Mouse (Mus musculus) spleen, adult 18-20 months (tissue): Measurements from ENCODE around the gene Usp33.

Experiments used
- DNase-seq, 2 experiments: peaks; one replicate each; pipeline ENCODE4 v3.0.0; 2022; ENCODE audit warnings: mixed read lengths in 2 of 2

Usp33 gene

GRCm38 (mm10) chr3:152342961-152343517 is 3.2 kb upstream of the Usp33 start:
- no peak for DNase-seq

GRCm38 (mm10) chr3:152346633-152347141 is 409 bp downstream of the Usp33 start:
- no peak for DNase-seq

DNA sequence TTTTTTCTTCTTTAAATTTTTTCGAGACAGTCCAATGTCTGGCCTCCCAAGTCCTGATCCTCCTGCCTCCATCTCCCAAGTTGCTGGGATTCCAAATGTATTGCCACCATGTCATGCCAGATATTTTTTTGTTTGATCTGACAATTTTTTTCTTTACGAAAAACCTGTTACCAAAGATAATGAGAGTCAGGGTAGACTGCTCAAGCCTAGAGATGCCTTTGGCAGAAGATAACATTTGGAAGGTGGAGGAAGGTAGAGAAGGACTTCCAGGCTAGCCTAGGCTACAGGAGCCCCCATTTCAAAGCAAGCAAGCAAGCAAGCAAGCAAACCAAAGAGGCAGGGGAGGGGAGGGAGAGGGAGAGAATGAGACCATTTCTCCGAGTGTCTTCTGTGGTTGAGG is 949 bp downstream of the Usp33 start:
- no peak for DNase-seq

DNA sequence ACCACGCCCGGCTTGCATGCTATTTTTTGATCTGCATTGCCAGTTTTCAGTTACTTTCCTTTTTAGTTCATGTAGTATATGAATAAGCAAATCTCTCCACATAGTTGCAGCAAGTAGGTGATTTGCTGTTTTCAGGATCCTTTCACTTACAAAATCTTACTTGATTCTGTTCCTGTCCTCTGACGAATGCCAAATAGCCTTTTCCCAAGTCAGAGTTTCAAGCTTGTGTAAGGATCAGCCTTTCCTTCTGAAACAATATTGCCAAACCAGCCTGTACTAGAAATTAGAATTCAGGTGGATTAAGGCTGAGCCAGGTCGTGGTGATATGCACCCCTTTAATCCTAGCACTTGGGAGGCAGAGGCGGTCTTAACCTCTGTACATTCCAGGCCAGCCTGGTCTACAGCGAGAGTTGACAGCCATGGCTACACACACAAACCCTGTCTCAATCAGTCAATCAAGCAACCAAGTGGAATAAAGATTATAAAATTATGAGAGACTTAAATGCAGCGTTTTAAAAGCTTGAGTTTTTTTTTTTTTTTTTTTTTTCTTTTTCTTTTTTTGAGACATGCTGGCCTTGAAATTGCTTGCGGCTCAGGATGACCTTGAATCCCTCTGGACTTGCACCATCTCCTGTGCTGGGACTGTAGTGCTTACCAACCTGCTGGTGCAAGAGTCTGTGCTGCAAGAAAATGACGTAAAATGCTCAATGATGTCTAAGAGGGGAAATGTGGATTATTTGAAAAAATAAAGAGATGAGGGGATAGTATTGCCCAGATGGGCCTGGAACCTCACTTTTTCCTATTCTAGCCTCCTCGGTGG is 1.9 kb downstream of the Usp33 start:
- no peak for DNase-seq

GRCm38 (mm10) chr3:152350431-152350830 is 4.2 kb downstream of the Usp33 start:
- DNase-seq = no peak

GRCm38 (mm10) chr3:152350966-152351365 is 4.7 kb downstream of the Usp33 start:
- no peak for DNase-seq

GRCm38 (mm10) chr3:152352289-152352688 is 6.0 kb downstream of the Usp33 start:
- no peak for DNase-seq

- no peak for DNase-seq
These were observed 7.3 kb downstream of the Usp33 start for GRCm38 (mm10) chr3:152353434-152354177.

DNA sequence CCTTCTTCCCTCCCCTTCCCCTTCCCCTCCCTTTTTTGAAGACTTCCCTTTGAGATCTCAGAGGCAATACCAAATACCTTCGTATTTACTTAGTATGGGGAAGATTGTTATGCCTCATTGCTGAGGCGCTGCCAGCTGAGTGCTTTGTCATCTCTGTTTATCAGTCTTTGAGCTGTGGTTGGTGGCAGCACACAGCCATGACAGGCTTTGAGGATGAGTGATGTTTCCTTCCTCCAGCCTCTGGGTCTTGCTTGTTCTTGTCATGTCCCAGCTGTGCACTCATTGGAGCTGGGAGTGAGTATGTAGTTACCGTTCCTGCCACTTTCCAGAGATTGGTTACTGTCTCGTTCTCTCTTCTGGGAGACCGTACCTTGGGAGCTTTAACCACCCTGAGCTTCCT is 9.1 kb downstream of the Usp33 start:
- no peak for DNase-seq

DNA sequence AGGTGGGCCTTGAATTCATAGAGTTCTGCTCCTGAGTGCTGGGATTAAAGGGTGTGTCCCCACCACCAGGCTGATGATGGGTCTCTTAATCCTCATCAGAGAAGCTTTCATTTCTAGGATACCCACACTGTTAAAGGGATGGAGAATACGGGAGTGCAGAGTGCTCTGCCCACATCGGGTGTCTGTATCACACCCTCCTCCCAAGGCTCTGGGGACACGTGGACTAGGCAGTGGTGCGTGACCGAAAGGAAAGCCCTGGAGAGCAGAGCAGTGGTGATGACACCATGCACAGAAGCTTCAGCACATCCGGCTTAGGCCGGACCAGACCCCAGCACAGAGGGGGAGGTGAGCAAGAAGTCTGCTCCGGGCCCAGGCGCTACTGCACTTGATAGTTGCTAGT is 10.5 kb downstream of the Usp33 start:
- DNase-seq = no peak

DNA sequence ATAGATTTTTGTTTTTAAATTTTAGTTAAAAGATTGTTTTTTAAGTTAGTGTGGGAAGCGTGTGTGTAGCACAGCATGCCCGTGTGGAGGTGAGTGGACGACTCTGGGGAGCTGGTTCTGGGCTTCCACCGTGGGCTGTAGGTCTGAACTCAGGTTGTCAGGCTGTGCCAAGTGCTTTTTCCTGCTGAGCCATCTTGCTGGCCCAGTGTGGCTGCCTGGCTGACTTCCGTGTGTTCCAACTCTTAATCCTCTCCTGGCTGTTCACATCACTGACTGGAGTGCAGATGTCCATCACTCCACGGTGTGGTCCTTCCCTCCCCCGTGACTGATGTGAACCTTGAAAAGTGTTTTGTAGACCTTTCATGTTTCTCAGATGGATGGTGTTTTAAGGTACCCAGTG is 12.9 kb downstream of the Usp33 start:
- no peak for DNase-seq

DNA sequence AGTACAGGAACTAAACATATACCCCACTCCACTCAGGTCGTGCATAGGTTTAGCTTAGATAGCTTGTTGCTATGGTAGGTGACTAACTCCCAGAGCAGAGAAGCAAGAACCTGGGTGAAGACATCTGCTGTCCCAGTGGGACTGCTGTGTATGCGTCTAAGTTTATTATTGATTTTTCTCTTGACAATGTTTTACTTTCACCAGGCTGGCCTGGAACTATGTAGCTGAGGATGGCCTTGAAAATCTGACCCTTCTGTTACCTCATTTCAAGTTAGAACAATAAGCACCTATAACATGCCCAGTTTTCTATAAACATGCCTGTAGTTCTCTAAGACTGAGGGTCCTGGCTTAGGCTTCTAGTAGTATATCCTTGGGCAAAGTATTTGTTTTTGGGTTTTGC is 17.9 kb downstream of the Usp33 start:
- DNase-seq = no peak

DNA sequence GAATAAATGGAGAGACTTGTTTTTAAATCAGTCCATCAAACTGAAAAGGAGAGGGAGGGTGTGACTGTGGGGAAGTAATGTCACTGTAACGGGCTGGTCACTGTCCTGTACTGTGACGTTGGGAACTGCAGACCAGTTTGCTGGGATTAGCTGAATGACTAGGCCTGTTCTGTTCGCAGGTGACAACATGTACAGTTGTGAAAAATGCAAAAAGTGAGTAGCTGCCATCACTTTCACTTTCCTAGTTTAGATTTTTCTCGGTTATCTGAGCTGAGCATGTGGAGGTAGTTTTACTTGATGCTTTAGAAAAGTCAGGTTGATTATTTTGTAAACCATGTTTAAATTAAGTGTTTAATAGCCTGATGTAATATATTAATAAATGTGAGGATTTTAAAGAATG is 29.8 kb downstream of the Usp33 start:
- DNase-seq = no peak

GRCm38 (mm10) chr3:152384106-152384505 is 37.8 kb downstream of the Usp33 start:
- no peak for DNase-seq

GRCm38 (mm10) chr3:152395350-152396277 is 49.3 kb downstream of the Usp33 start, which contains the start of gene Zzz3:
TSS of gene Zzz3 (plus strand) at chr3:152395473.
- DNase-seq = peak; percentile 85 to 86

DNA sequence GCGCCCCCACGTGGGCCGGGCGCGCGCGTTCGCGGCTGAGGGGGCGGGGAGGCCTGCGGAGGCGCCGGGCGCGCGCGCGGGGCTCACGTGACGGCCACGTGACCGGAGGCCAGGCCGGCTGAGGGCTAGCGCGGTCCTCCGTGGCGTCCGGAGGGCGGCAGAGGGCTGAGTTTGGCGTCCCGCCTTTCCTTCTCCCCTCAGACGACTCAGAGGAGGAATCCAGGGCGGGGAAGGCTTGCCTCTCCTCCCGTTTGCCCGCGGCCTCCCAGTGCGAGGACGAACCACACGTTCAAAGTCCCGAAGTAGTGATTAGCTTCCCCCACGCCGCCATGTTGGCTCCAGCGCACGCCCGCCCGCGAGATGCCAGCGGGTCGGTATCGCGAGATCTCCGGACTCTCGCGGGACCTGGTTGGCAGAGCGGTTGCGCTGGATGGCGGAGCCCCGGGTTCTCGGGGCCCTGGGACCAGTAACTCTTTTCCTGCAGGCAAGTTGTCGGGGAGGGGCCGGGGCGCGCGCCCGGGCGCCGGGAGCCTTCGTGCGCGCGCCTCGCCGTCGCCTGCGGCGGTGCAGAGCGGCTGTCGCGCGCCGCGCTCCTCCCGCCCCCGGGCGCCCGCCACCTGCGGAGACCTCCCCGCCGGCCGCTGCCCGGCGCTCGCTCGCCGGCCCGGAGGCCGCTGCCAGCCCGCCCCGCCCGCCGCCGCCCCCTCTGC is 50.2 kb downstream of the Usp33 start:
- peak; percentile 94 to 98 for DNase-seq

- no peak for DNase-seq
These were observed 50.7 kb downstream of the Usp33 start for GRCm38 (mm10) chr3:152396988-152397314.

GRCm38 (mm10) chr3:152397335-152397940 is 51.2 kb downstream of the Usp33 start:
- DNase-seq = no peak

- DNase-seq = no peak
These were observed 54.2 kb downstream of the Usp33 start for GRCm38 (mm10) chr3:152400441-152400840.

DNA sequence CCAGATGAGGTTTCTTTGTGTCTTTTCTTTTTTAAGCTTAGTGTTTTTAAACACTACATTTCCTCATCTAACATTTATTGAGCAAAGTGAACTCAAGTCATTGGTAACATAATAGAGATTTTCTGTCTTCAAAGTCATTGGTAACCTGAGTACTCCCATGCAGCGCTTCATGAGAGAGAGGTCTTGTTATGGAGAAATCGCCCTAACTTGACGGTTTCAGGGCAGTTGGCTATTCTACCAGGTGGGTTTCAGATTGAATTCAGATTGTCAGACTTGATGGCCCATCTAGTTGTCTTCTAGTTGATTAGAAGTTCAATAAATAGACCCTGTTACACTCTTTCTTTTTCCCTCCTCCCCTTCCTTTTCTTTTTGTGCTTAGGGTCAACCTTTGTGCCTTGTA is 54.6 kb downstream of the Usp33 start:
- DNase-seq = no peak

DNA sequence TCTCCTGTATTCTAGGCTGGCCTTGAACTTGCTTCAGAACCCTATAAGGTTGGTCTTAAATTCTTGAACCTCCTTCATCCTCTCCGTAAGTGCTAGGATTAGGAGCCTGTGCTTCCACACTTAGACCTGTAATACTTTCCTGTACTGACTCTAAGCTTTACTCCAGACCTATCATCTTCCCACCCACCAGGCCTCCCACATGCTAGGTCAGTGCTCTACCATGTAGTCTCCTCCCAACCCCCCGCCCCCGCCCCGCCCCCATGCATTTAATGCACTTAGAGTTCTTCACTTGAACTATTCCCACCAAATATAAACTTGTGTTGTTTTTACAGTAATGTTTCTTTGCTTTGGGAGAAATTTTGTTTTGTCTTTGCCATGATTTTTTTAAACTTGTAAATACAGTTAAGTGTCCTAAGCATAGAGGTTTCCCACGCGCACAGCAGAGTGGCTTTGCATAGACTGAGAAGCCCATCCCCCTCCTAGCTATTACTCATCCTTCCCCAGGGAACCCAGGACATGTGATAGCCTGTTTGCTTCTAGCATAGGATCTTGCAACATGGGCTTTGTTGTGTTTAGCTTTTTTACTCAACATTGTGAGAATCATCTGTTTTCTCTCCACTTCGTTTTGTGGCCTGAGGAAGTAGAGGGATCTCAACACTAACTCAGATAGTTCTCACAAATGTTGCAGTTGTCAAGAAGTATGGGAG is 55.8 kb downstream of the Usp33 start:
- DNase-seq = no peak
